Mouse (Mus musculus) heart, embryonic 14.5 days (tissue): ENCODE results near the gene Atox1. TPM values are rescaled to one million over a fixed set of nuclear protein-coding genes. Genes with fewer than 3 reads are reported as not detected.

Experiments
- ATAC-seq: fragments of 200-750 bp; cut with Nextera tagmentation; 2 replicates; pipeline ENCODE4 v1.8.0; 2017; ENCODE audit warnings: low read depth, moderate TSS enrichment; ENCODE audit not compliant: insufficient number of reproducible peaks, insufficient read depth, low FRiP score
- H3K27ac ChIP-seq, 2 experiments: fragments of 200-500 bp in 1 of 2; fragments of 300-500 bp in 1 of 2; sonication (generic) in 1 of 2; replicated peaks in 1 of 2; 2 replicates each; pipeline ENCODE4 v1.5.1; 2012 to 2014; ENCODE audit warnings: low read depth in 2 of 2, low read length in 2 of 2, control low read depth in 1 of 2, mild to moderate bottlenecking in 1 of 2, mixed read lengths in 1 of 2; ENCODE audit not compliant: control insufficient read depth in 1 of 2, insufficient read depth in 1 of 2
- H3K27me3 ChIP-seq: fragments of 300-500 bp; sonication (generic); 2 replicates; pipeline ENCODE4 v1.6.1; 2014; ENCODE audit warnings: mild to moderate bottlenecking, low read length, control low read depth; ENCODE audit not compliant: control insufficient read depth, insufficient read depth
- H3K36me3 ChIP-seq: fragments of 300-500 bp; sonication (generic); 2 replicates; pipeline ENCODE4 v1.6.1; 2014; ENCODE audit warnings: mild to moderate bottlenecking, control low read depth, low read length, mixed read lengths; ENCODE audit not compliant: control insufficient read depth, insufficient read depth
- H3K4me1 ChIP-seq, 2 experiments: fragments of 200-500 bp in 1 of 2; fragments of 300-500 bp in 1 of 2; sonication (generic) in 1 of 2; 2 replicates each; pipeline ENCODE4 v1.6.1; 2012 to 2014; ENCODE audit warnings: low read length in 2 of 2, control low read depth in 1 of 2, mixed read lengths in 1 of 2; ENCODE audit not compliant: control insufficient read depth in 2 of 2, insufficient read depth in 2 of 2
- H3K4me2 ChIP-seq: fragments of 300-500 bp; sonication (generic); 2 replicates; pipeline ENCODE4 v1.6.1; 2014; ENCODE audit warnings: mild to moderate bottlenecking, low read length
- H3K4me3 ChIP-seq, 2 experiments: fragments of 200-500 bp in 1 of 2; fragments of 300-500 bp in 1 of 2; sonication (generic) in 1 of 2; 2 replicates each; pipeline ENCODE4 v1.5.1; 2012 to 2014; ENCODE audit warnings: low read length in 2 of 2, mild to moderate bottlenecking in 2 of 2, control low read depth in 1 of 2, low read depth in 1 of 2, moderate library complexity in 1 of 2; ENCODE audit not compliant: control insufficient read depth in 1 of 2, insufficient read depth in 1 of 2
- H3K9ac ChIP-seq: fragments of 300-500 bp; sonication (generic); 2 replicates; pipeline ENCODE4 v1.6.1; 2014; ENCODE audit warnings: mild to moderate bottlenecking, low read length
- H3K9me3 ChIP-seq: fragments of 300-500 bp; sonication (generic); 2 replicates; pipeline ENCODE4 v1.6.1; 2016; ENCODE audit warnings: low read length, control low read depth; ENCODE audit not compliant: control insufficient read depth
- WGBS: fragments of 180-500 bp; shearing (Covaris S2); extraction: QIAGEN DNeasy Blood & Tissue Kit; methylation state at CpG from one replicate; pipeline ENCODE4 v1.1.7; 2014; 5-methylcytosine and 5-hydroxymethylcytosine counted together
- microRNA-seq: library from miRNA; unstranded; fragments of <30 nt; microRNA quantifications from one replicate; pipeline ENCODE4, GENCODE M21; 2016
- polyA plus RNA-seq: library from polyadenylated mRNA; unstranded; fragments of >200 nt; fragmentation: Nextera tagmentation; extraction: Ambion mirVana; gene quantifications from 2 replicates; pipeline ENCODE4 v1.2.1, GENCODE M21; 2014

The Atox1 gene
- polyA plus RNA-seq, 1 experiment from 2014 or later: 354 TPM

DNA sequence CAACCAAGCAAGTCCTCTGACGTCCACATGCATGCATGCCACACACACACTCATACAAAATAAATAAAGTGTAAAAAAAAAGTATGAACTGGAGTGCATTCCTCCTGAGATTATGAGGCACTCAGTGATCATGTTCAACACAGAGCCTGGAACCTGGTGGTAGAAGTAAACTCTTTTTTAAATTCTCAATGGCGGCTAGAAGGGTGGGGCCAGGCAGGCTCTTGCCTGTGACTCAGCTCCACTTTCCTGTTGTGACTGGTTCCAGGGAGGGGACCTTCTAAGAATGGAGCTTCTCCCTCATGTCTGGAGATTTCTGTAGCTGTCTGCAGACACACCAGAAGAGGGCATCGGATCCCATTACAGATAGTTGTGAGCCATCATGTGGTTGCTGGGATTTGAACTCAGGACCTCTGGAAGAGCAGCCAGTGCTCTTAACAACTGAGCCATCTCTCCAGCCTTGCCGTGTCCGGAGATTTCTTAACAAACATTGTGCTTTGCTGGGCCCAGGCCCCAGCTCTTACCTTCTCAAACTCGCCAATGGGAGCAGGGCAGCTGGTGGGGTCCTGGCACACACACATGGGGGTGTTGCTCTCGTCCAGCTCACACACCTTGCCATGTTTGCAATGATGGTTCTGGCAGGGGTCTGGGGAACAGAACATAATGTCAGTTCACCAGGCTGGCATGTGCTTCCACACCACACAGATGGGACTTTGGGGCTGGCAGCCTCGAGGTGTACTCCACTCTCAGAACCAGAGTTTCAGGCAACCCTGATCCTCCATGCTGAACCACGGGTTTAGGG lies 56.2 kb downstream of the Atox1 start:
- no peak for ATAC-seq
- H3K27ac ChIP-seq: peak overlapping the region; percentile 64 to 73
- H3K27me3 ChIP-seq: no peaks in the 10 kb centered on the region
- H3K4me2 ChIP-seq: no peak overlapping the region
- 83% methylated on average over 9 of the region's 9 CpGs for WGBS
- H3K9ac ChIP-seq: no peak overlapping the region
- no peak overlapping the region for H3K4me3 ChIP-seq
- peaks cover 0 to 4% of the 10 kb centered on the region in 2 experiments; a peak in 2 of 4 replicates for H3K4me1 ChIP-seq
- H3K36me3 ChIP-seq: peaks cover 98% of the 10 kb centered on the region
- H3K9me3 ChIP-seq: no peaks in the 10 kb centered on the region

DNA sequence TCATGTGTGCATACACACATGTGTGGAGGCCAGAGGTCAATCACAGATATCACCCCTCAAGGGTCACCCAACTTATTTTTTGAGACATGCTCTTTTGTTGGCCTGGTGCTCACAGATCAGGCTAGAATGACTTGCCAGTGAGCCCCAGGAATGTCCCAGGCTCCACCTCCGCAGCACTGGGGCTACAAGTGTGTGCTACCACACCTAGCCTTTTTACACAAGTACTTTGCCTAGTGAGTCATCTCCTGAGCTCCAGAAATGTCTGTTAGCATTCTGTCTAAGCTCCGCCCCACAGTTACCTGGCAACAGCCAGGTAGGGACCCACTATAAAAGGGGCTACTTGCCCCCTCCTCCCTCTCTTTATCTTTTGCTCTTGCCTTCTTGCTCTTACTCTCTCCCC lies 60.2 kb downstream of the Atox1 start:
- Histone ChIP-seq H3K4me2 (no peak overlapping the region), H3K27ac (no peak overlapping the region), H3K4me1 (peaks cover 3 to 13% of the 10 kb centered on the region in 2 experiments; a peak in 3 of 4 replicates), H3K9ac (no peak overlapping the region), H3K9me3 (no peaks in the 10 kb centered on the region), H3K36me3 (peaks cover 93% of the 10 kb centered on the region), H3K4me3 (no peak overlapping the region), H3K27me3 (no peaks in the 10 kb centered on the region)
- no peak for ATAC-seq
- 98% methylated on average over 2 of the region's 2 CpGs for WGBS

DNA sequence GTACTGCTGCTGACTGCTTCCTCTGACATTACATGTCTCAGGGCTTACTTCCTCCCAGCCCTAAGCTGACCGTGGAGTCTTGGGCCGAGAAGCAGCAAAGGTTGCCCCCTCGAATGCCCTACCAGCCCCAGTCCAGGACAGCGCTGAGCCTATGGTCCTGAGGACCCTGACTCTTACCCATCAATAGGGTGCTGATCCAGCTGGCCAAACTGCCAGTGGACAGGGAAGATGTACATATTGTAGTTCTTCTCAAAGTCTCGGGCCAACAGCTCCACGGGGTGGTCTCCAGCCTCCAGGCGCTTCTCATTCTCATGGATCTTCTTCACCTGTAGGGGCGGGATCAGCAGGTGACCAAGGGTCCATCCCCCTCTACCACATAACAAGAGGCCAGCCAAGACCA lies 62.7 kb downstream of the Atox1 start:
- 89% methylated on average over 8 of the region's 8 CpGs for WGBS
- H3K9ac ChIP-seq: no peak overlapping the region
- no peak overlapping the region for H3K4me2 ChIP-seq
- no peak for ATAC-seq
- H3K27ac ChIP-seq: no peak overlapping the region
- no peak overlapping the region for H3K4me3 ChIP-seq
- H3K36me3 ChIP-seq: peaks cover 90% of the 10 kb centered on the region
- H3K27me3 ChIP-seq: no peaks in the 10 kb centered on the region
- peaks cover 3 to 13% of the 10 kb centered on the region in 2 experiments; a peak in 3 of 4 replicates for H3K4me1 ChIP-seq
- no peaks in the 10 kb centered on the region for H3K9me3 ChIP-seq

DNA sequence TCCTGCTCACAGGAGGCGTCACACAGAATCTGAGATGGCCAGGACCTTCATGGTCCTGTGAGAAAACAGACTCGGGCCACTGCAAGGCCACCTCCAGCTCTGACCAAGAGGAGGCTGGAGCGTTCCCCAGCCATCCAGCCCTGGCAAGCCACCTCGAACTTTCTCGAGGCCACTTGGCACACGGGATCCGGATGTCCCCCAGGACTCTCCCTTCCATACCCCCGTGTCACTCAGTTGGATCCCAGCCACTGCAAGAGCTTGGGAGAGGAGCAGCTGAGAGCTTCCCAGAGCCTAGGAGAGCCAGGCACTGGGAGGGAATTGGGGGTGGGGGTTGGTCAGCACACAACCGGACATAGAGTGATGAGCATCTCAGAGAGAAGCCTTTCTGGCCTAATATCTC lies 63.6 kb downstream of the Atox1 start:
- peaks cover 3 to 13% of the 10 kb centered on the region in 2 experiments; a peak in 3 of 4 replicates for H3K4me1 ChIP-seq
- no peak for ATAC-seq
- H3K27ac ChIP-seq: peak overlapping the region; percentile 5 to 53; a peak in 3 of 4 replicates
- no peaks in the 10 kb centered on the region for H3K9me3 ChIP-seq
- H3K4me3 ChIP-seq: no peak overlapping the region
- H3K4me2 ChIP-seq: no peak overlapping the region
- no peaks in the 10 kb centered on the region for H3K27me3 ChIP-seq
- H3K9ac ChIP-seq: no peak overlapping the region
- WGBS: 74% methylated on average over 9 of the region's 9 CpGs
- H3K36me3 ChIP-seq: peaks cover 81% of the 10 kb centered on the region

DNA sequence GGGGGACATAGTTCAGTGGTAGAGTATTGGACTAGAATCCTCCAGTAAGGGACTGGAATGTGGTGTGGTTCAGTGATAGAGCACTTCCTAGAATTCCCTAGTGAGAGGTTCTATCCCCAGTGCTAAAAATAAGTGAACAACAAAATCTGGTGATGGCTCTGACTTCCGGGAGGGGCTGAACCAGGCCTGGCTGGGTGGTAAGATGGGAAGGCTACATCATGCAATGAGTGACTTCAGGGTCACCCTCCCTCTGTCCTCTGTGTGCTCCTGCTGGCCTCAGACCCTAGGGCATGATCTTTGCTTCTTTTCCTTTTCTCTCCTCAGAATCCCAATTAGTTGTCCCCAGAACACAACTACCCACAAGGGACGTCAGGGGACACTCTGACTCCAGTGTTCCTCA lies 64.0 kb downstream of the Atox1 start:
- ATAC-seq: no peak

More for the DNA sequence above, 64.0 kb downstream of the Atox1 start:
- Histone ChIP-seq H3K27ac (peak overlapping the region; percentile 5 to 53; a peak in 3 of 4 replicates), H3K27me3 (no peaks in the 10 kb centered on the region), H3K9me3 (no peaks in the 10 kb centered on the region), H3K36me3 (peaks cover 77% of the 10 kb centered on the region), H3K4me1 (peaks cover 3 to 13% of the 10 kb centered on the region in 2 experiments; a peak in 3 of 4 replicates), H3K4me3 (no peak overlapping the region), H3K4me2 (no peak overlapping the region), H3K9ac (no peak overlapping the region)
- WGBS: 42% methylated on average over 2 of the region's 2 CpGs

Small RNA genes within 50 kb of the gene (microRNA-seq; reads per million reads assigned to microRNA genes)
- gene Mir7652: not detected

Other genes starting within 250 kb of the Atox1 start
- gene Fat2, start 124.7 kb downstream of the Atox1 start, polyA plus RNA-seq: not detected in 2 replicates
- gene Sparc, start 38.1 kb downstream of the Atox1 start, polyA plus RNA-seq: 1,748 and 1,849 TPM in 2 replicates
- 103 and 104 TPM in 2 replicates for gene G3bp1, start 8.4 kb upstream of the Atox1 start, polyA plus RNA-seq
- gene Glra1, start 147.0 kb upstream of the Atox1 start, polyA plus RNA-seq: not detected in 2 replicates